ENCODE assay signal across 8 mouse cellular contexts in the genomic region with DNA sequence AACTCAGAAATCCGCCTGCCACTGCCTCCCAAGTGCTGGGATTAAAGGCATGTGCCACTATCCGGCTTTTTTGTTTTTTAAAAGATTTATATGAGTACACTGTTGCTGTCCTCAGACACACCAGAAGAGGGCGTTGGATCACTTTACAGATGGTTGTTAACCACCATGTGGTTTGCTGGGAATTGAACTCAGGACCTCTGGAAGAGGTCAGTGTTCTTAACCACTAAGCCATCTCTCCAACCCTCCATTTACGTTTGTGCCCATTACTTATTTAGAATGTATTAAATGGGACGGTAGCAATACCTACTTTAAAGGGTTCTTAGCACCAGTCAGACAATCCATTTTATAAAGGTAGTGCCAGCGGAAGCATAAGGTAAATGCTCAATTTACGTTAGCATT. TPM values are rescaled to one million over a fixed set of nuclear protein-coding genes. Genes with fewer than 3 reads are reported as not detected.
DNase-seq lines count a peak whose midpoint lies in the region; ATAC-seq and TF ChIP-seq lines count a peak whose summit lies in the region.

No protein-coding gene starts in this region.

- H3K27ac ChIP-seq in kidney, postnatal 0 days = no peak overlapping the region
- H3K27ac ChIP-seq in embryonic fibroblast, embryonic 13.5 days (ENCODE audit: insufficient read depth, low read length) = no peak overlapping the region
- H3K27ac ChIP-seq in limb, embryonic 14.5 days (replicated peaks; ENCODE audit: low read depth, low read length) = no peak overlapping the region; the same call in 1 of the 2 replicates
- peak overlapping the region; percentile 77 for H3K27ac ChIP-seq in neural tube, embryonic 15.5 days (replicated peaks)

- H3K4me1 ChIP-seq in kidney, postnatal 0 days (replicated peaks; ENCODE audit: insufficient read depth, low read length) = no peaks in the 10 kb centered on the region
- H3K4me1 ChIP-seq in embryonic fibroblast, embryonic 13.5 days (ENCODE audit: control insufficient read depth, insufficient read depth, low read length) = no peaks in the 10 kb centered on the region
- no peaks in the 10 kb centered on the region for H3K4me1 ChIP-seq in limb, embryonic 14.5 days (ENCODE audit: control insufficient read depth, insufficient read depth, low read length)
- H3K4me1 ChIP-seq in neural tube, embryonic 15.5 days = peaks cover 9% of the 10 kb centered on the region

- no peaks in the 10 kb centered on the region for H3K27me3 ChIP-seq in kidney, postnatal 0 days (ENCODE audit: insufficient read depth, low read length)
- no peaks in the 10 kb centered on the region for H3K27me3 ChIP-seq in limb, embryonic 14.5 days (ENCODE audit: control insufficient read depth, insufficient read depth, low read length)
- H3K27me3 ChIP-seq in neural tube, embryonic 15.5 days (replicated peaks) = no peaks in the 10 kb centered on the region

- no peaks in the 10 kb centered on the region for H3K9me3 ChIP-seq in kidney, postnatal 0 days (replicated peaks; ENCODE audit: low read length)
- H3K9me3 ChIP-seq in limb, embryonic 14.5 days (ENCODE audit: control insufficient read depth, low read length) = no peaks in the 10 kb centered on the region
- no peaks in the 10 kb centered on the region for H3K9me3 ChIP-seq in neural tube, embryonic 15.5 days (replicated peaks)

- peak overlapping the region; percentile 70 for H3K4me2 ChIP-seq in kidney, postnatal 0 days (ENCODE audit: low read length)
- peak overlapping the region; percentile 64 for H3K4me2 ChIP-seq in limb, embryonic 14.5 days (replicated peaks; ENCODE audit: low read depth, low read length, severe bottlenecking)
- H3K4me2 ChIP-seq in neural tube, embryonic 15.5 days = peak overlapping the region; percentile 70

- H3K36me3 ChIP-seq in kidney, postnatal 0 days (ENCODE audit: insufficient read depth, low read length) = peaks cover 3% of the 10 kb centered on the region; the same call in 1 of the 2 replicates
- no peaks in the 10 kb centered on the region for H3K36me3 ChIP-seq in limb, embryonic 14.5 days (ENCODE audit: control insufficient read depth, insufficient read depth, low read length)
- H3K36me3 ChIP-seq in neural tube, embryonic 15.5 days = no peaks in the 10 kb centered on the region

- 0 out of 2 replicates have a peak, but pooled peaks have one; percentile 25 for TF ChIP-seq CTCF in kidney, postnatal 0 days (IDR thresholded peaks at IDR 0.05; ENCODE audit: low read depth)
- TF ChIP-seq CTCF in embryonic fibroblast, embryonic 13.5 days (IDR thresholded peaks at IDR 0.05; ENCODE audit: borderline replicate concordance, insufficient read depth, low read length) = no peak

- DNase-seq in kidney, postnatal 0 days (ENCODE audit: low spot score) = peak; percentile 6
- no peak for DNase-seq in kidney, adult 11 months
- peak; percentile 59 for DNase-seq in MEL-GATA-1-ER (ENCODE audit: extremely low read depth, low read depth)
- no peak for DNase-seq in limb, embryonic 14.5 days (ENCODE audit: low spot score)
- no peak for DNase-seq in urinary bladder, postnatal 36 days (ENCODE audit: low spot score in 2 of 2)
- no peak for DNase-seq in urinary bladder, postnatal 14 days (ENCODE audit: low spot score)

- ATAC-seq in kidney, postnatal 0 days (replicated peaks; ENCODE audit: low FRiP score, low read depth) = no peak
- ATAC-seq in limb, embryonic 14.5 days (ENCODE audit: low FRiP score, low read depth) = no peak
- ATAC-seq in neural tube, embryonic 15.5 days (ENCODE audit: low FRiP score) = peak; percentile 22; the same call in 1 of the 2 replicates

- H3K9ac ChIP-seq in kidney, postnatal 0 days (ENCODE audit: low read depth, low read length) = 0 out of 2 replicates have a peak overlapping the region, but pooled peaks have one; percentile 64
- H3K9ac ChIP-seq in limb, embryonic 14.5 days (ENCODE audit: low read depth, low read length, severe bottlenecking) = no peak overlapping the region
- H3K9ac ChIP-seq in neural tube, embryonic 15.5 days (replicated peaks) = 0 out of 2 replicates have a peak overlapping the region, but pooled peaks have one; percentile 67

- 24% methylated on average over 7 of the region's 7 CpGs for WGBS in kidney, postnatal 0 days
- WGBS in limb, embryonic 14.5 days = 25% methylated on average over 7 of the region's 7 CpGs
- WGBS in neural tube, embryonic 15.5 days = 23% methylated on average over 7 of the region's 7 CpGs

- TF ChIP-seq POLR2A in embryonic fibroblast, embryonic 13.5 days (IDR thresholded peaks at IDR 0.05; ENCODE audit: low read depth, low read length) = no peak
- TF ChIP-seq POLR2A in limb, embryonic 14.5 days (IDR thresholded peaks at IDR 0.05; ENCODE audit: borderline replicate concordance, extremely low read depth, insufficient read depth, insufficient read length) = no peak

- peak overlapping the region; percentile 91 for H3K4me3 ChIP-seq in kidney, postnatal 0 days (replicated peaks; ENCODE audit: low read depth, low read length)
- peak overlapping the region; percentile 88; the same call in 1 of the 2 replicates for H3K4me3 ChIP-seq in embryonic fibroblast, embryonic 13.5 days (ENCODE audit: insufficient read depth, low read length)
- peak overlapping the region; percentile 84 for H3K4me3 ChIP-seq in limb, embryonic 14.5 days (replicated peaks; ENCODE audit: low read length)
- peak overlapping the region; percentile 85 for H3K4me3 ChIP-seq in neural tube, embryonic 15.5 days (replicated peaks)

RNA-seq across cellular contexts. Expression of a gene that starts 0.9 kb away (rescaled TPM):
- 30.3 and 33.3 TPM in 2 replicates for polyA plus RNA-seq in kidney, postnatal 0 days (2015; fragmentation: Nextera tagmentation; extraction: Ambion mirVana)
- polyA plus RNA-seq in embryonic fibroblast, embryonic 13.5 days (2011; ENCODE audit: insufficient read length, low read depth, missing spikeins) = 34.5 and 40.6 TPM in 2 replicates
- 14.3 and 28.1 TPM in 2 replicates for polyA plus RNA-seq in limb, embryonic 14.5 days (2012; rRNA removed)
- 45.5 and 47.3 TPM in 2 replicates for polyA plus RNA-seq in limb, embryonic 14.5 days (2014; fragmentation: Nextera tagmentation; extraction: Ambion mirVana)
- polyA plus RNA-seq in neural tube, embryonic 15.5 days (2015; fragmentation: Nextera tagmentation; extraction: Ambion mirVana) = 8.5 and 21.8 TPM in 2 replicates

RNA-seq across cellular contexts. Expression of a gene that starts 42.0 kb away (rescaled TPM):
- polyA plus RNA-seq in kidney, postnatal 0 days (2015; fragmentation: Nextera tagmentation; extraction: Ambion mirVana) = 11.8 and 13.2 TPM in 2 replicates
- 4.6 and 6.2 TPM in 2 replicates for polyA plus RNA-seq in embryonic fibroblast, embryonic 13.5 days (2011; ENCODE audit: insufficient read length, low read depth, missing spikeins)
- polyA plus RNA-seq in limb, embryonic 14.5 days (2012; rRNA removed) = 4.2 and 4.3 TPM in 2 replicates
- 8.0 and 8.7 TPM in 2 replicates for polyA plus RNA-seq in limb, embryonic 14.5 days (2014; fragmentation: Nextera tagmentation; extraction: Ambion mirVana)
- polyA plus RNA-seq in neural tube, embryonic 15.5 days (2015; fragmentation: Nextera tagmentation; extraction: Ambion mirVana) = 9.7 and 10.7 TPM in 2 replicates

Comparison
In these comparisons a context has a peak if more than half of its experiments do, and no peak if none do; other contexts are left out.
1. DNase-seq: peak in kidney, postnatal 0 days (single experiment) and MEL-GATA-1-ER (single experiment); none in kidney, adult 11 months (single experiment), limb, embryonic 14.5 days (single experiment), urinary bladder, postnatal 36 days (0 of 2) and urinary bladder, postnatal 14 days (single experiment).
2. Peak in every context shown above with its lines, with median percentiles within 50 percentile points of each other: H3K4me2 ChIP-seq and H3K4me3 ChIP-seq.